Mouse (Mus musculus): ENCODE data around the gene Ccdc89.
A peak's percentile ranks its signal among the peaks of the same experiment; 100 is the strongest.

The Ccdc89 gene

DNA sequence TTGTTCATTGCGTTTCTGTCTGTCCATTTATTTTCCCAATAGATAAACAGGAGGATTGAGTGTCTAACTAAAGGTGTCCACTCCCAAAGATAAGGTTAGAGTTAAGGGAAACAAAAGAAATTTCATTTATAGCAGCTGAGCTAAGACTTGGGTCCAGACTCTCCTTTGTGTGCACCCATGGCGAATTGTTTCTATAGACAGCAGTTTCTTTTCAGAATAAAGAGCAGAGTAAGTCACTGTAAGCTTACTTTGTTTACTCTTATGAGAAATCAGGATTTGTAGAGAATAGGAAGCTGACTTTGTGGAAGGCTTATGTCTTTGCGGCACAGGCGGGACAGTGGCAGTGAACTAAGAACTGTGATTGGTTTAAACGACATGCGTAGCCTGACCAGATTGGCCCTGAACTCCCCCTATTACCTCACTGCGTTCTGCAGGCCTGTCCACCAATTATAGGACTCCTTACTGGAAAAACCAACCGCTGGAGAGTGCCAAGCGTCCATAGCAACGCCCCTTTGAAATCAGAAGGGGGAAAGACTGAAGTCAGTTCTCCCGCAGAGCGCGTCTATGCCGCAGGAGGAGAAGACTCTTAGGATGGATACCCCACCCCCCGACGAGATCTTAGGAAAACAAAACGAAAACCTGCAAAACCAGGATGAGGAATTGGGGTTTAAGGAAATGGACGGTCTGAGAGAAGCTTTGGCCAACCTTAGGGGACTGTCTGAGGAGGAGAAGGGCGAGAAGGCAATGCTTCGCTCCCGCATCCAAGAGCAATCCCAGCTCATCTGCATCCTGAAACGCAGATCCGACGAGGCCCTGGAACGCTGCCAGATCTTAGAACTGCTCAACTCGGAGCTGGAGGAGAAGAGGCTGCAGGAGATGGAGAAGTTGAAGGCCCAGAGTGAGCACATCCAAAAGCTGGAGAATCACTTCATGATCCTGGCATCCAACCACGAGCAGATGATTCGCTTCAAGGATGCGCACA, at the start of gene Ccdc89:
Gene Ccdc89, plus strand, starts transcription at position 558 of the 982 bp plus-strand sequence.
- peak; percentile 97 for DNase-seq (ENCODE audit: low read depth, low spot score)

DNA sequence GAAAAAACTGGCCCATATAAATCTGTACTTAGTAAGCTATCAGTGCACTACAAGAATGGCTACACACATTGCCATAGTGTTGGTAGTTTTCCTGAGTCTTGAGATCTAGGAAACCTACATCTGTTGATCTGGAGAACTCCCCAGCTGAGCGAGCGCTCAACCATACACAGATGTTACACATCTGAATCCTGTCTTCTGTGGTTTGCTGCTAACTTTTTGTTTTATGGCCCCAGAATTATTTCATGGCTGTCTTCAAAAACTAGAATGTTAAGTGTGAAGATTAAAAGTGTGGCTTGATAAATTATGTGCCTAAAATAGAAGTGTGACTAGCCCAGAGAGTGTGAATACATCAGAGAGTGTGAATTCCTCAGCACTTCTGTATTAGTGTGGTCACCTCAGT, 42.0 kb upstream of the Ccdc89 start:
- peak; percentile 27 for DNase-seq (ENCODE audit: low read depth, low spot score)

DNA sequence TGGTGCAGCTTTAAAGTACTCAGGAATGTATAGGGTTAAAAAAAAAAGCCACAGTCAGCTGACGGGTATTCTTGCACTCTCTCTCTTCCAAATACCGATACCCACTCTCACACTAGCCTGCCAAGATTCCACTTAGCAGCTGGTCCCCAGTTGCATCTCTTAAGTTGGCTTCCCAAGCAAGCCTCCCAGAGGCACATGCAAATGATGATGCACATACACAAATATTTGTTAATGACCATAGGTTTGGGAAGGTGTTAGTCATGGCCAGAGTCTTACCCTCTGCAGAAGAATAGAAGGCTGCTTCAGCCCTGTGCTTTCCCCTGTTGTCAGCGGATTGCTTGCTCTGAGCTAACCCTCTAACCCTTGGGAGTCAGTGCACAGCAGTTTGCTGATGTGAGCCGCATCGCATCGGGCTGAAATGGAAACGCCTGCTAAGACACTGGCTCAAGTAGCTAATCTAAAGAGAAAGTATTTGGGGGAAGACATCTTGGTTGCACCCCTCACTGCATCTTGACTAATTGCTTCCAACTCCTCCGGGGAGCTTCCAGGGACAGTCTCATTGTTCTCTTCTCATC, 39.4 kb upstream of the Ccdc89 start:
- DNase-seq (ENCODE audit: low read depth, low spot score) = peak; percentile 81

DNA sequence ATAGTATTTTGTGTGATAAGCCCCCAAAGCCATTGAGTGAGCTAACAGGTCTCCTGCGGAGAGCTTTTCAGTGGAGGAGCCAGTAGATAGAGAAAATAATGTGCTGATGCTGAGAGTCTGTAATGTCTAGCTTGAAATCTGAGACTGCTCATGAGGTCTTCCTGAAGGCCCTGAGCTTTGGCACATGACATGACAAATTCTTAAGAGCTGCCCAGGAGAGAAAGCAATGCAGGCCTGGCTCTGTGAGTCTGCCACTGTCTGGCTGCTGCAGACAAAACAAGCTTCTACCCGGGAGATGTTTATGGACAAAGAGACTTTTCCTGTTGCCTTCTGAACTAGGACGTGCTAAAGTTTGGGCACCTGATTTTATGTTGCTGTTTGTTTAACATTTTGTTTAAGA, 36.6 kb upstream of the Ccdc89 start:
- peak; percentile 12 for DNase-seq (ENCODE audit: low read depth, low spot score)

DNA sequence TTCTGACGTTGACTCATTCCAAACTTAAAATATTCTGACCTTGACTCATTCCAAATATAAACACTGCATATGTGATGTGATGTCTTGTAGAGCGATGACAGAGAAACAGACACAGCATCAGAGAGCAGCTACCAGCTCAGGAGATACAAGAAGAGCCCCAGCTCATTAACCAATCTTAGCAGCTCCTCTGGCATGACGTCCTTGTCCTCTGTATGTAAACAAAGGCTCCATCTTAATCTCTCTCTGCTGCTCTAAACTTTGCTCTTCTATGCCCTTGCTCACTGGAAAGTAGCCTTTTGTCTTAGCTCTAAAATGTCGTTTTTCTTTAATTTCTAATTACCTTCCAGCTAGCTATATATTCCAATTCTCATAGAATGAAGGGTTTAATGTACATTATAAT, 31.3 kb upstream of the Ccdc89 start:
- DNase-seq (ENCODE audit: low read depth, low spot score) = peak; percentile 74

DNA sequence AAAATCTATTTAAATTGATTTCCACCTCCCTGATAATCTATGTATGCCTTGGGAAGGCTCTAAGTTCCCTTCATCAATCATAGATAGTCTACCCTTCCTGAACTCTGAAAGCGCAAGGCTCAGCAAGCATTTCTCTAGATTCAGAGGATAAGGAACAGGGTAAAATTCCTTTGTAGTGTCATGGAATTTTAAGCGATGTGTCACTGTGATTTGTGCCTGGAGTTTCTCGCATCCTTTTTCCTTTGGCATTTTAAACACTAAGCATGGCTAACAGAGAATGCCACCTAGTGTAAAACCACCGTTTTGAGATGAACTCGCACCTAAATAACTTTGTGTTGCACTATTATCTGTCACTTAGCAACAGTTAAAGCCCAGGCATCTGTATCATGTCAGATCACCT, 30.4 kb upstream of the Ccdc89 start:
- peak; percentile 59 for DNase-seq (ENCODE audit: low read depth, low spot score)

DNA sequence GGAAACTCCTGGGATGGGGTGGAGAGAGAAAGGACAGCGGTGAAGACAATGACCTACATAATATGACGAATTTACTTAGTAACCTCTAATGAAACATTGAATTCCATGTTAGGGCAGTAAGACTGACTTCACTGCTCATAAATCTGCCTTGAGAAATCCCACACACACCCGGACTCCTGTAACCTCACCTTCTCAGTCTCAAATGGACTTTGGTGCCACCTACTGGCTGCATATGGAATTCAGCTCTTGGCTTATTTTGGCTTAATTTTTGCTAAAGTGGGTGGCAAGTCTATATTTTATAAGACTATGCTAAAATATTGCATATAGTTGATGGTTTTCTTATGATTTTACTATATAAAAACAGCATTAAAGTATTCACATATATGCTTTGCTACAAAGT, 16.4 kb upstream of the Ccdc89 start:
- peak; percentile 84 for DNase-seq (ENCODE audit: low read depth, low spot score)

DNA sequence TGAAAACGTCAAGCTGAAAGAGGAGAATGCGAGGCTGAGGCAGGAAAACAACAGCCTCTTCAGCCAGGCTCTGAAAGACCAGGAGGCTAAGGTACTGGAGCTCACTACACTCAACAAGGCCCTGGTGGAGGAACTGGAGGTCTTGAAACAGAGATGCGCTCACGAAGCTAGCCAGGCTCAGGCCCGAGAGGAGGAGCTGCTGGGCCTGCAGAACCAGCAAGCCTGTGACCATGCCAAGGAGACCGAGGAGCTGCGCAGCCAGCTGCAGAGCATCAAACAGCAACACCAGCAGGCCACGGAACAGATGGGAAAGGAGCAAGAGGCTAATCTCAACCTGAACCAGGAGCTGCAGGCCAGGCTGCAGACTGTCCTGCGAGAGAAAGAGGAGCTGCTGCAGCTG, 629 bp downstream of the Ccdc89 start:
- DNase-seq (ENCODE audit: low read depth, low spot score) = no peak

DNA sequence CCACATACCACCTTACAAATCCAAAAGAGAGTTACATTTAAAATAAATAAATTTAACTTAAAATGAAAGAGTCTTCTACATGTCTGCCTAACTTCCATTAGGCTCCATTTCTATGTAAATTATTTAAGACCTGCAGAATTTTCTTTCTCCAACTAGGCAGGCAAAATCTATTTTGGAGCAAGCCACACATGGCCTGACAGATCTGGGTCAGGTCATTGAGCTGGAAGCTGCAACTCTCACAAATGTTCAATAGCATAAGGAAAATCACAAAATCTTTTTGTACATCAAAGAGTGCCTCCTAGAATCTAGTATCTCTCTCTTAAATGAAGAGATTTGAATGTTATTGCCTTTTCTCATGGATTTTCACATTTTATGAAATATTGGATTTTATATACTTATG, 5.8 kb downstream of the Ccdc89 start:
- no peak for DNase-seq (ENCODE audit: low read depth, low spot score)

DNA sequence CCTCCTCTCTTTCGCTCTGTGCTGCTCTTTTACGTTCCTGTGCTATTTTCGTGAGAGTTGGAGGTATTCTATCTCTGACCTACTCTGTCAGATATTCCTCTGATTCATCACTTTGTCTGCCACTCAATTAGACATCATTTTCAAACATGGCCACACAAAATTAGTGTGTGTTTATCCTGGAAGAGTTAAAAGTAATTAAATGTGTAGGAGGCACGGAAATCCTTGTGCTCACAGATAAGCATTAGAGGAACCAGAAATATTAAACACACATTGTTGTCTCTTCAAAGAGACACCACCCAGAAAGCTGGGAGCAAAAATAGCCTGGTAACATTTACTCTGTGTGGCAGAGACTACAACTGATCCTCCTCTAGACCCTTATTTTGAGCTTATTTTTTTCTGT, 13.7 kb downstream of the Ccdc89 start:
- DNase-seq (ENCODE audit: low read depth, low spot score) = no peak

DNA sequence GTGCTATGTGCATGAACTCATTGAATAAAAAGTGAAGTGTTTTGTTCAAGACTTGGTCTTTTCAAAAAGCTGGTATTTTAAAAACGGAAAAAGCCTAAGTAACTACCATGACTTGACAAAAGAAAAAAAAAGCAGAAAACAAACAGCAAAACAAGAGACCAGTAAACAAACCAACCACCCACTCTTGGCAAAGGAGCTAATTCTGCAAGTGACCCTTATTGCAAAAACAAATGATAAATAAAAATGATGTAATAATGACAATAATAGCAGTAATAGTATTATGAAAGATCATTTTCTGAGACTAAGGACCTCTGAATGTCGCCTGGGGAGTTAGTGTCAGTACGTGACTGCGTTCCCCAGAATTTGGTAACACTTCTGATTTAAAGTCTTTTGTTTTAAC, 15.7 kb downstream of the Ccdc89 start:
- peak; percentile 17 for DNase-seq (ENCODE audit: low read depth, low spot score)

DNA sequence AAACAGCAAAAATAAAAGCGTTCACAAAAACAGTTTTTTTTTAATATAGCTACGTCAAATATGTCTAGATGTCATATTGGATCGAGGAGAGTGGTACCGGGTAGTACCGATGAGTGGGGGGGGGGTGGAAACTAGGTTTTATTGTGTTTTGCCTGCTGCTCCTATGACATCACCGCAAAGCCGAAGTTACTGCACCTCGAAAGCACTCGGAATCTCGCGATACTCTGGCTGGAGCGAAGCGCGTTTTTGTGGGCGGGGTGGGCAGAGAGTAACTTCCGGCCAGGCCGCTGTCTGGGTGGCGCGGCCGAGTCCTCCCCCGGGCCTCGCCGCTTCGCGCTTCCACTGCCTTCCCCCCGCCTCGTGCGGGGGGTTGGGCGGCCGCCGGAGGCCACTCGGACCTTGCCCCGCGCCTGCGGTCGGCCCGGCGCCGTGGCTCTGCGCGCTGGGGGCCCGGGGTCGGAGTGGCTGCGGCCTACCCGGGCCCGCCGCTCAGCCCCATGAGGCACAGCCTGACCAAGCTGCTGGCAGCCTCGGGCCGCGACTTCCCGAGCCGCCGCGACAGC, 16.2 kb downstream of the Ccdc89 start, which contains the start of gene Crebzf:
Gene Crebzf, plus strand, starts transcription at position 212 of the 563 bp plus-strand sequence.
- DNase-seq (ENCODE audit: low read depth, low spot score) = peak; percentile 98

DNA sequence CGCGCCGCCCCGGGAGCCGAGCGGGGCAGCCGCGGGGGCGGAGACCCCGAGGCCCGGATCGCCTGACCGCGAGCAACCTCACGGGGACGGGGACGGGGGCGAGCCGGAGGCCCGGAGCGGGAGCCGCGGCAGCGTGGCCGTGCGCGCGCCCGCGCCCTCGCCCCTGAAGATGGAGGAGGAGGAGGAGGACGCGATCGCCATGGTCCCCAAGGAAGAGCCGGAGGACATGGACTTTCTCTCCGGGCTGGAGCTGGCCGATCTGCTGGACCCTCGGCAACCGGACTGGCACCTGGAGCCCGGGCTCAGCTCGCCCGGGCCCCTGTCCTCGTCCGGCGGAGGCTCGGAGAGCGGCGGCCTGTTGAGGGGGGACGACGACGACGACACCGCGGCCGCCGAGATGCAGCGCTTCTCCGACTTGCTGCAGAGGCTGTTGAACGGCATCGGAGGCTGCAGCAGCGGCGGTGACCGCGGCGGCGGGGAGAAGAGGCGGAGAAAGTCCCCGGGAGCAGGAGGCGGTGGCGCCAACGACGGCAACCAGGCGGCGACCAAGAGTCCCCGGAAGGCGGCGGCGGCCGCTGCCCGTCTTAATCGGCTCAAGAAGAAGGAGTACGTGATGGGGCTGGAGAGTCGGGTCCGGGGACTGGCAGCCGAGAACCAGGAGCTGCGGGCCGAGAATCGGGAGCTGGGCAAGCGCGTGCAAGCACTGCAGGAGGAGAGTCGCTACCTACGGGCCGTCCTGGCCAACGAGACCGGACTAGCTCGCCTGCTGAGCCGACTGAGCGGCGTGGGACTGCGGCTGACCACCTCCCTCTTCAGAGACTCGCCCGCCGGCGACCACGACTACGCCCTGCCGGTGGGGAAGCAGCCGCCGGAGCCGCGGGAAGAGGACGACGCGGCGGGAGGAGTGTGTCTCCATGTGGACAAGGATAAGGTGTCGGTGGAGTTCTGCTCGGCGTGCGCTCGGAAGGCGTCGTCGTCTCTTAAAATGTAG, 17.0 kb downstream of the Ccdc89 start:
- DNase-seq (ENCODE audit: low read depth, low spot score) = peak; percentile 53

DNA sequence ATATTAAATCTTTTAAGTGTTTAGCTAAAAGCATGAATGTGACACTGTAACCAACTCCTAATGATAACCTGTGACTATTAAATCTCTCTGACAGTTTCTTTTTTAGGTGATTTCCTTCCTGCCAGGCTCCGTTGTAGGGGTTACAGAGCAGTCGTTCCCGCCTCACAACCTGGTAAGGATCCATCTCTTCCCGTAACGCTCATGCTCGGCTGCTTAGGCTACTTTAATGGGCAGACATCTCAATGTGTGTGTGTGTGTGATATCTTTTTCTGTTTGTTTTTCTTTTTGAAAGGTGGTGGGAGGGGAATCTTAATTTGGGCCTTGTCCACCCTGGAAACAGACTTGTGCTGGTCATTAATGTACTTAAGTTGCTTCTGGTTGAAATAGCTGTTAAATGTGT, 17.8 kb downstream of the Ccdc89 start:
- DNase-seq (ENCODE audit: low read depth, low spot score) = peak; percentile 42

DNA sequence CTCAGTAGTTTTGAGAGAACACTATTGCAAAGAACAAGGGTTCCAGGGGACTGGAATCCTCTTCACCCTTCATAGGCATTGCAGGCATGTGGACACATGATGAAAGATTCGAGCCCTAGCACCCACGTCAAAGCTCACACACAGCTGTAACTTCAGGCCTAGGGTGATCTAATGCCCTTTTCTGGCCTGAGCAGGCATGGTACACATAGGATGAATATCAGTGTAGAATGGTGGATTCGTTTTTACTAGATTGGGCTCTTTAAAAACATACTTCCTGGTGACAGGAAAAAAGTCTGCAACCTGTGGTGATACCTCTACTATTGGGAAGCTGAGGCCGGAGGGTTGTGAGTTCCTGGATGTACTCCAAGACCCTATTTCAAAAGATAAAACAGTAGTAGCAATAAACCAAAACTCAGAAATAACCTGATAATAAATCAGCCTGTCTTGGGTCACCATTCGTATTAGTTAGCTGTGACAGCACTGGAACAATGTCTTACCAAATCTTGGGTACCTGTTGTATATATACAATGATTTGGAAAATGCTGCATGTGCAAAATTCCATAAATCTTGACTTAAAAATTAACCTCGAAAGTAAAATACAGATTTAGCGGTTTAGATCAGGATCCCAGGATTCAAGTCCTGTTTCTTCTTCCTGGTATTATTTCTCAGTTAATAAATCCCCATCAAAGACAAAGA, 29.9 kb downstream of the Ccdc89 start:
- peak; percentile 45 for DNase-seq (ENCODE audit: low read depth, low spot score)

DNA sequence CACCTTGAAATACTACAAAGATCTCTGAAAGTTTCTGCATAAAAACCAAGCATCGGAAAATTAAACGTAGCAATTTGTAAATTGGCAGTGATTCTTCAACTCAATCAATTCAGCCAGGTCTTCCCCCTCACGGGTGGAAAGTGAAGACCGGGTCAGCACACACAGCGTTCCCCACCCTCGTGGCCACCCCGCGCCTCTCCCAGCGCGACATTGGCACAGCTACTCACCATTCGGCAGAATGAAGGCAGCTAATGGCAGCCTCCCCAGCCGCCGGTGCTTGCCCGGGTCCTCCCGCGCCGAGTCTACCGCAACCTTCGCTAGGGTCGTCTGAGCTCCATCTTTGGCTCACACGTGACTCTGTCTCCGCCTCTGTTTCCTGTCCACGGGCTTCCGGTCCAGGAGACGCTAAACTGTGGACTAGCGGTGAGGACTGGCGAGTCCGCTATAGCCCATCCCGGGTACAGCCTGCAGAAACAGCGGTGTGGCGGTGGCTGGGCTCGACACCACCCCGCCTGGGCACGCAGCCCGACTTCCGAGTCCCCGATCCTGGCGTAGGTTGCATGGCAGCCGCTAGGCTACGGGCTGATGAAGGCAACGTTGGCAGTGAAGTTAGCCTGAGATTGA, 30.6 kb downstream of the Ccdc89 start, which contains the start of gene Tmem126a:
Gene Tmem126a, minus strand, starts transcription at position 385 of the 624 bp plus-strand sequence.
- DNase-seq (ENCODE audit: low read depth, low spot score) = peak; percentile 96

DNA sequence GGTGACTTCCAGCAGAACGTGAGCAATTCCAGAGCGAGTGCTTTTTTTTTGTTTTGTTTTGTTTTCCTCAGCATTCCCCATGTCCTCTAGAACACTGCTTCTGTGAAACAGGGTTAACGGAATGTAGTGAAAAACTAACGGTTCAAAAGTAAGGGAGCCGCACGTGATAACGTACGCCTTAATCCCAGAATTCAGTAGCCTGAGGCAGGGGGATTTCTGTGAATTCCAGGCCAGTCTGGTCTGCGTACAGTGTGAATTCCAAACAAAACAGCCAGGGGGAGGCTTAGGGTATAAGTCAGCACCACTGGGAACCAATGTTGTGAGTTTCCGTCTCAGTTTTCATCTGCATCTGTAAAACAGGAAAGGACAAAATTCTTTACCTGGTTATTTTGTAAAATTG, 31.1 kb downstream of the Ccdc89 start:
- DNase-seq (ENCODE audit: low read depth, low spot score) = peak; percentile 68

DNA sequence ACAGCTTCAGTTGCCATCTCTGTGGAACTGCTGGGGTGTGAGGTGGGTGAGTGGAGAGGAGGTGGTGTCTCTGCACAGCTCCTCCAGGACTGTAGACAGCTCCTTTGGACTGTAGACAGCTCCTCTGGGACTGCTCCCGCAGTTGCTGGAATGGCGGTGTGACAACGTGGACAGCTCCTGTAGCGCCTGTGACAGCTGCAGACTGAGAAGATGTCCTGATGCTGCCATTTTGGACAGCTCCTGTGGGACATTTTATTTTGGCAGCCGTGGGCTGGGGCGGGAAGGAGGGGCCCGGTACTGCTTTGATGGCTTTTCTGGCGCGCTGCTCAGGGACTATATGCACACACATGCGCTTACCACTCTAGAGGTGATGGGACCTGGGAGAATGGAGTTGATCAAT, 34.0 kb downstream of the Ccdc89 start:
- DNase-seq (ENCODE audit: low read depth, low spot score) = peak; percentile 16

DNA sequence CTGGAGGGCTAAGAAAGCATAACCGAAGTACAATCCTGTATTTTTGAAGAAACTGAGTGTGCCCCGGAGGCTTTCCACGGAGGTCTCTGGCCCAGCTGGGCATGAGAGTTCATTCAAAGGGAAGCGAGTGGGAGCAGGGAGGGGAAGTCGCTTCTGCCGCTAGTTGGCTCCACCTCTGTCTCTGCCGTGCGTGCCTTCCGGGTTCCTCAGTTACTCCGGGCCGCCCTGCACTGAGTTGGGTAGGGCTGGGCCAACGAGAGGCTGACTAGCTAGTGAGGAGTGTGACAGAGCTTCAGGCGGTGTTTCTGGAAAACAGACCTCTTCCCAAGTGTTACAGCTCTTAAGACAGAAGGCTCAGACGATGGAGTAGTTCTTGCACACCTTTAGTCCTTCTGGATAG, 34.6 kb downstream of the Ccdc89 start:
- DNase-seq (ENCODE audit: low read depth, low spot score) = no peak

DNA sequence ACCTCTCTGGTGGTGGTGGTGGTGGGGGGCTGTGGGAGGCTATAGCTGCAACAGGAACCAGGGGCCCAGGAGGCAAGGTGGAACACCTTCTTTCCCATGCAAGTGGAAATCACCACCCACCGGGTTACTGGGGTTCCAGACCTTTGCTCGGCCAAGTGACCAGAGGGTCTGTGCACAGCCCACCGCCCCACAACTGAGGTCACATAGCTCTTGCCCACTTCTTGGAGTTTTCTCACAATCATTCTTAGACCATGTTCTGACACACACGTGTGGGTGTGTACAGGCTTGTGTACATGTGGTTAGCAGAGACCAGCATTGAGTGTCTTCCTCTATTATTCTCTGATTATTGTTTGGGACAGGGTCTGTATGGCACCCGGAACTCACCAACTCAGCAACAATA, 35.1 kb downstream of the Ccdc89 start:
- DNase-seq (ENCODE audit: low read depth, low spot score) = no peak
